ENCODE assay signal across 16 mouse cellular contexts in genomic region chr9:53794490-53794889, GRCm38 (mm10). TPM values are rescaled to one million over a fixed set of nuclear protein-coding genes. Genes with fewer than 3 reads are reported as not detected.
DNase-seq lines count a peak whose midpoint lies in the region; ATAC-seq and TF ChIP-seq lines count a peak whose summit lies in the region.
"Had no signal": no experiment of that assay in that cellular context is flagged by ENCODE, and none has a peak within 500 bp of the region (broad histone marks: within the 10 kb centered on the region; RNA-seq: fewer than 3 reads in every experiment).

No protein-coding gene starts in this region.

- 0 out of 2 replicates have a peak overlapping the region, but pooled peaks have one; percentile 21 for H3K9ac ChIP-seq in embryonic facial prominence, embryonic 13.5 days
- H3K9ac ChIP-seq: liver, postnatal 0 days; midbrain, embryonic 15.5 days had no signal

- H3K9me3 ChIP-seq in embryonic facial prominence, embryonic 13.5 days: no peaks in the 10 kb centered on the region
- H3K9me3 ChIP-seq: midbrain, embryonic 15.5 days had no signal

- peak; percentile 7 for DNase-seq in adrenal gland, postnatal 14 days
- DNase-seq in adrenal gland, postnatal 36 days: no peak
- no peak for DNase-seq in layer of hippocampus, adult 2 months (ENCODE audit: low spot score in 2 of 2)
- no peak for DNase-seq in layer of hippocampus, adult 8-10 months (ENCODE audit: low spot score in 2 of 2)
- DNase-seq in lung, postnatal 14 days: peak; percentile 16
- no peak for DNase-seq in retina, postnatal 1 day
- no peak for DNase-seq in embryo, embryonic 11 days
- DNase-seq: cerebellum, adult 9-10 months; liver, postnatal 0 days had no signal

- H3K27me3 ChIP-seq in embryonic facial prominence, embryonic 13.5 days: no peaks in the 10 kb centered on the region
- H3K27me3 ChIP-seq: heart, embryonic 13.5 days; midbrain, embryonic 15.5 days had no signal

- H3K36me3 ChIP-seq in embryonic facial prominence, embryonic 13.5 days: no peaks in the 10 kb centered on the region
- H3K36me3 ChIP-seq: heart, embryonic 13.5 days; midbrain, embryonic 15.5 days had no signal

- TF ChIP-seq CTCF in layer of hippocampus, adult 2 months (conservative IDR thresholded peaks at IDR 0.05): no peak

- H3K4me3 ChIP-seq in layer of hippocampus, adult 2 months: no peak overlapping the region
- no peak overlapping the region for H3K4me3 ChIP-seq in embryonic facial prominence, embryonic 13.5 days
- H3K4me3 ChIP-seq: heart, embryonic 13.5 days; midbrain, embryonic 15.5 days had no signal

- peaks cover 25% of the 10 kb centered on the region for H3K4me1 ChIP-seq in embryonic facial prominence, embryonic 13.5 days
- H3K4me1 ChIP-seq: heart, embryonic 13.5 days; midbrain, embryonic 15.5 days had no signal

- H3K4me2 ChIP-seq in embryonic facial prominence, embryonic 13.5 days: no peak overlapping the region
- H3K4me2 ChIP-seq: heart, embryonic 13.5 days; midbrain, embryonic 15.5 days had no signal

- 41% methylated on average over 9 of the region's 9 CpGs for WGBS in embryonic facial prominence, embryonic 13.5 days

- H3K27ac ChIP-seq in layer of hippocampus, adult 2 months: peak overlapping the region; percentile 64
- peak overlapping the region; percentile 69 for H3K27ac ChIP-seq in embryonic facial prominence, embryonic 13.5 days
- H3K27ac ChIP-seq: heart, embryonic 13.5 days; midbrain, embryonic 15.5 days had no signal

- ATAC-seq in embryonic facial prominence, embryonic 13.5 days (ENCODE audit: insufficient number of reproducible peaks, insufficient read depth, low FRiP score, low TSS enrichment, low read depth): no peak
- ATAC-seq: inflammation-experienced regulatory T-cells, adult 6 months; liver, postnatal 0 days; midbrain, embryonic 15.5 days had no signal

RNA-seq across cellular contexts. Expression of gene Slc35f2, which starts 23.2 kb away (rescaled TPM):
- total RNA-seq in adrenal gland, postnatal 14 days (2021): 0.49 and 0.67 TPM in 2 replicates
- under 1 TPM; 0.36 to 0.92 TPM for total RNA-seq in adrenal gland, postnatal 36 days (2021)
- 1 to 10 TPM; 4.7 to 5.0 TPM for total RNA-seq in layer of hippocampus, adult 2 months (2021)
- total RNA-seq in layer of hippocampus, adult 8-10 months (2022): 1 to 10 TPM; 3.9 to 4.4 (median 4.1) TPM
- 10.5 and 10.9 TPM in 2 replicates for polyA plus RNA-seq in embryonic facial prominence, embryonic 13.5 days (2015; fragmentation: Nextera tagmentation; extraction: Ambion mirVana)
- total RNA-seq: gastrocnemius, adult 8-10 months had no signal

RNA-seq across cellular contexts. Expression of gene Sln, which starts 55.5 kb away (rescaled TPM):
- total RNA-seq in adrenal gland, postnatal 14 days (2021): not detected in 2 replicates
- total RNA-seq in adrenal gland, postnatal 36 days (2021): not detected
- total RNA-seq in layer of hippocampus, adult 2 months (2021): under 1 TPM; 0.37 to 0.64 TPM
- total RNA-seq in layer of hippocampus, adult 8-10 months (2022): under 1 TPM in 2 of 4 experiments, not detected in 2; 0.29 to 0.83 TPM
- 4.6 and 6.0 TPM in 2 replicates for polyA plus RNA-seq in embryonic facial prominence, embryonic 13.5 days (2015; fragmentation: Nextera tagmentation; extraction: Ambion mirVana)
- total RNA-seq: left cerebral cortex, postnatal 25 days had no signal
- polyA plus RNA-seq: inflammation-experienced regulatory T-cells, adult 6 months; midbrain, embryonic 15.5 days; small intestine, adult 2 months had no signal

Comparison
In these comparisons a context has a peak if more than half of its experiments do, and no peak if none do; other contexts are left out.
1. DNase-seq: peak in adrenal gland, postnatal 14 days (single experiment) and lung, postnatal 14 days (single experiment); none in adrenal gland, postnatal 36 days (0 of 2), layer of hippocampus, adult 2 months (0 of 2), layer of hippocampus, adult 8-10 months (0 of 2), retina, postnatal 1 day (single experiment) and embryo, embryonic 11 days (single experiment).